Mouse (Mus musculus): ENCODE measurements around the gene Gucy2e. TPM values are rescaled to one million over a fixed set of nuclear protein-coding genes. Genes with fewer than 3 reads are reported as not detected.

Gucy2e gene
- polyA plus RNA-seq, 2 experiments = 0.12 to 0.14 TPM

DNA sequence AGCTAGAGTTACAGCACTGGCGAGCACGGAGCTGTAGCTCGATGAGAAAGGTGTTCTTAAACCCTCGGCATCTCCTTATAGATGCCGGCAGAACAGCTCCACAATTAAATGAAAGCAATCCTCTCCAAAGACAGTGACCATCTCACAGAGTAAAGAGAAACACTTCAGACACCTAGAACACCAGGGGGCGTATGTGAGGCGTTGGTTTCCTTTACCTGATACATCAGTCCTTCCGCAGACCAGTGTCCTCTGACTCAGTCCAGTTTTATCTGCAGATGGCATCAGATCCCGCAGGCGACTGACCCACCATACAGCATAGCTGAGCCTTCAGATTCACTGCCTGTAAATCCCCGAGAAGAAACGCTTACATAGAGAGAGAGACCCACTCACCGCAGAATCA is 32.7 kb upstream of the Gucy2e start:
- Histone ChIP-seq H3K4me1 (ENCODE audit: control insufficient read depth, insufficient read depth, low read length) (no peaks in the 10 kb centered on the region), H3K27me3 (ENCODE audit: control insufficient read depth, insufficient read depth, low read length) (no peaks in the 10 kb centered on the region), H3K9me3 (ENCODE audit: control insufficient read depth, low read length) (no peaks in the 10 kb centered on the region), H3K36me3 (ENCODE audit: control insufficient read depth, insufficient read depth, low read length) (no peaks in the 10 kb centered on the region), H3K4me2 (replicated peaks; ENCODE audit: low read depth, low read length, severe bottlenecking) (no peak overlapping the region), H3K9ac (ENCODE audit: low read depth, low read length, severe bottlenecking) (no peak overlapping the region), H3K27ac (replicated peaks; ENCODE audit: low read depth, low read length) (no peak overlapping the region), H3K4me3 (replicated peaks; ENCODE audit: low read length) (no peak overlapping the region)
- ATAC-seq (ENCODE audit: low FRiP score, low read depth) (no peak), DNase-seq (ENCODE audit: low spot score) (peak; percentile 83)
- 18% methylated on average over 13 of the region's 13 CpGs for WGBS
- no peak for TF ChIP-seq POLR2A (IDR thresholded peaks at IDR 0.05; ENCODE audit: borderline replicate concordance, extremely low read depth, insufficient read depth, insufficient read length)

GRCm38 (mm10) chr11:69268100-69268499 is 31.3 kb upstream of the Gucy2e start:
- DNase-seq (ENCODE audit: low spot score) = no peak
- TF ChIP-seq POLR2A (IDR thresholded peaks at IDR 0.05; ENCODE audit: borderline replicate concordance, extremely low read depth, insufficient read depth, insufficient read length) = no peak
- H3K9ac ChIP-seq (ENCODE audit: low read depth, low read length, severe bottlenecking) = no peak overlapping the region

GRCm38 (mm10) chr11:69267341-69267740 is 30.5 kb upstream of the Gucy2e start:
- H3K4me1 ChIP-seq (ENCODE audit: control insufficient read depth, insufficient read depth, low read length) = no peaks in the 10 kb centered on the region
- ATAC-seq (ENCODE audit: low FRiP score, low read depth) = no peak
- 28% methylated on average over 7 of the region's 7 CpGs for WGBS
- no peak overlapping the region for H3K27ac ChIP-seq (replicated peaks; ENCODE audit: low read depth, low read length)
- no peak overlapping the region for H3K4me3 ChIP-seq (replicated peaks; ENCODE audit: low read length)
- no peak overlapping the region for H3K4me2 ChIP-seq (replicated peaks; ENCODE audit: low read depth, low read length, severe bottlenecking)
- H3K27me3 ChIP-seq (ENCODE audit: control insufficient read depth, insufficient read depth, low read length) = no peaks in the 10 kb centered on the region
- DNase-seq (ENCODE audit: low spot score) = no peak
- no peak for TF ChIP-seq POLR2A (IDR thresholded peaks at IDR 0.05; ENCODE audit: borderline replicate concordance, extremely low read depth, insufficient read depth, insufficient read length)
- no peak overlapping the region for H3K9ac ChIP-seq (ENCODE audit: low read depth, low read length, severe bottlenecking)
- no peaks in the 10 kb centered on the region for H3K9me3 ChIP-seq (ENCODE audit: control insufficient read depth, low read length)
- H3K36me3 ChIP-seq (ENCODE audit: control insufficient read depth, insufficient read depth, low read length) = no peaks in the 10 kb centered on the region

More at GRCm38 (mm10) chr11:69268100-69268499, 31.3 kb upstream of the Gucy2e start:
- Histone ChIP-seq H3K4me1 (ENCODE audit: control insufficient read depth, insufficient read depth, low read length) (no peaks in the 10 kb centered on the region), H3K27ac (replicated peaks; ENCODE audit: low read depth, low read length) (no peak overlapping the region), H3K27me3 (ENCODE audit: control insufficient read depth, insufficient read depth, low read length) (no peaks in the 10 kb centered on the region), H3K4me2 (replicated peaks; ENCODE audit: low read depth, low read length, severe bottlenecking) (no peak overlapping the region), H3K4me3 (replicated peaks; ENCODE audit: low read length) (no peak overlapping the region), H3K9me3 (ENCODE audit: control insufficient read depth, low read length) (no peaks in the 10 kb centered on the region), H3K36me3 (ENCODE audit: control insufficient read depth, insufficient read depth, low read length) (no peaks in the 10 kb centered on the region)
- ATAC-seq (ENCODE audit: low FRiP score, low read depth) = no peak
- 83% methylated on average over 13 of the region's 13 CpGs for WGBS

DNA sequence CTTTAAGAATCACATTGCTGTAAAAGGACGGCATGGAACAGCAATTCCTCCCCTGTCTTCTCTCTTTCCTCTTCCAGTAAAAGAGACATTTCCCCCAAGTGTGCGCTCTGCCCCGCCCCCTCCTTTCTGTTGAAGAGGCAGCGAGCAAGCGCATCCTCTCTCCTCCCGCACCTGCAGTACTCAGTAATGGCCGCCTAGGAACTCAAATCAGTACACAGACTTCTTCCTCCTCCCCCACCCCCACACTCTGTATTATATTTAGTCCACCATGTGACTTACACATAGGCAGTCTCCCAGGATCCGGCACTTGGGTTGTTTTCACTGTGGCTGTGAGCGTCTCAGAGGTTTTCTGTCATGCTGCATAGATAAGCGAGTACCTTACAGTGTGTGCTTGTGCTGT is 29.4 kb upstream of the Gucy2e start:
- 28% methylated on average over 10 of the region's 10 CpGs for WGBS
- Histone ChIP-seq H3K4me1 (ENCODE audit: control insufficient read depth, insufficient read depth, low read length) (no peaks in the 10 kb centered on the region), H3K4me2 (replicated peaks; ENCODE audit: low read depth, low read length, severe bottlenecking) (0 out of 2 replicates have a peak overlapping the region, but pooled peaks have one; percentile 8), H3K27me3 (ENCODE audit: control insufficient read depth, insufficient read depth, low read length) (no peaks in the 10 kb centered on the region), H3K36me3 (ENCODE audit: control insufficient read depth, insufficient read depth, low read length) (no peaks in the 10 kb centered on the region), H3K4me3 (replicated peaks; ENCODE audit: low read length) (no peak overlapping the region), H3K27ac (replicated peaks; ENCODE audit: low read depth, low read length) (no peak overlapping the region), H3K9ac (ENCODE audit: low read depth, low read length, severe bottlenecking) (no peak overlapping the region), H3K9me3 (ENCODE audit: control insufficient read depth, low read length) (no peaks in the 10 kb centered on the region)
- DNase-seq (ENCODE audit: low spot score) = peak; percentile 17
- no peak for TF ChIP-seq POLR2A (IDR thresholded peaks at IDR 0.05; ENCODE audit: borderline replicate concordance, extremely low read depth, insufficient read depth, insufficient read length)
- ATAC-seq (ENCODE audit: low FRiP score, low read depth) = peak; percentile 47; the same call in 1 of the 2 replicates

DNA sequence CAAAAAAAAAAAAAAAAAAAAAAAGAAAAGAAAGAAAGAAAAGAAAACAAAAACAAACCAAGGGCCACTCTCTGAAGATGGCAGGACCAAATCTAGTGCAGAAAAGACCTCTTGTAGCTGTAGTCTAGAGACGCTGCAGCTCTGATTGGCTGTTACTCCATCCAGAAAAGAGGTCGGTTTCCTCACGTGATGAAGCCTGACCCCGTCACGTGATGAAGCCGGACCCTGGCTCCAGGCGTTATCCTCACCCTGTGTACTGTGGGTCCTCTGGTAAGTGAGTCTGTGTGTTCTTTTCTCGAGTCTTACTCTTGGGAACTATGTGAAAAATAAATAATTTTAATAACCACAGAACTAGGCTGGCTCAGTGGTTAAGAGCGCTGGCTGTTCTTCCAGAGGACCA is 28.6 kb upstream of the Gucy2e start:
- WGBS = 64% methylated on average over 9 of the region's 9 CpGs
- no peak for ATAC-seq (ENCODE audit: low FRiP score, low read depth)

DNA sequence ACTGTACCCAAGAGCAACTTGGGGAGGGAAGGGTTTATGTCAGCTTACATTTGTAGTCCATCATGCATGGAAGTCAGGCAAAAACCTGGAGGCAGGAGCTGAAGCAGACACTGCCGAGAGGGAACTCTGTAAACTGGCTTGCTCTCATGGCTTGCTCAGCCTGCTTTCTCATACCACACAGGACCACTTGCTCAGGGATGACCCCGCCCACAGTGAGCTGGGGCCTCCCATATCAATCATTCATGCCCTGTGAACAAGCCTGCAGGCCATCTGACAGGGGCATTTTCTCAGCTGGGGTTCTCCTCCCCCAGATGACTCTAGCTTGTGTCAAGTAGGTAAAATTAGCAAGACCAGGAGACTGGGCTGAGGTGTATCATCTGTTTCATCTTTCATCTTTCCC is 27.4 kb upstream of the Gucy2e start:
- H3K9me3 ChIP-seq (ENCODE audit: control insufficient read depth, low read length) = no peaks in the 10 kb centered on the region
- no peaks in the 10 kb centered on the region for H3K36me3 ChIP-seq (ENCODE audit: control insufficient read depth, insufficient read depth, low read length)
- ATAC-seq (ENCODE audit: low FRiP score, low read depth) (no peak), DNase-seq (ENCODE audit: low spot score) (no peak)
- no peaks in the 10 kb centered on the region for H3K27me3 ChIP-seq (ENCODE audit: control insufficient read depth, insufficient read depth, low read length)
- no peak overlapping the region for H3K27ac ChIP-seq (replicated peaks; ENCODE audit: low read depth, low read length)
- H3K4me1 ChIP-seq (ENCODE audit: control insufficient read depth, insufficient read depth, low read length) = no peaks in the 10 kb centered on the region
- WGBS = 41% methylated on average over 2 of the region's 2 CpGs
- no peak overlapping the region for H3K4me2 ChIP-seq (replicated peaks; ENCODE audit: low read depth, low read length, severe bottlenecking)
- no peak for TF ChIP-seq POLR2A (IDR thresholded peaks at IDR 0.05; ENCODE audit: borderline replicate concordance, extremely low read depth, insufficient read depth, insufficient read length)
- H3K9ac ChIP-seq (ENCODE audit: low read depth, low read length, severe bottlenecking) = no peak overlapping the region
- H3K4me3 ChIP-seq (replicated peaks; ENCODE audit: low read length) = no peak overlapping the region

More for the DNA sequence above, 28.6 kb upstream of the Gucy2e start:
- H3K27ac ChIP-seq (replicated peaks; ENCODE audit: low read depth, low read length) = no peak overlapping the region
- H3K4me3 ChIP-seq (replicated peaks; ENCODE audit: low read length) = no peak overlapping the region
- no peaks in the 10 kb centered on the region for H3K27me3 ChIP-seq (ENCODE audit: control insufficient read depth, insufficient read depth, low read length)
- no peaks in the 10 kb centered on the region for H3K4me1 ChIP-seq (ENCODE audit: control insufficient read depth, insufficient read depth, low read length)
- no peak for TF ChIP-seq POLR2A (IDR thresholded peaks at IDR 0.05; ENCODE audit: borderline replicate concordance, extremely low read depth, insufficient read depth, insufficient read length)
- no peak overlapping the region for H3K9ac ChIP-seq (ENCODE audit: low read depth, low read length, severe bottlenecking)
- H3K36me3 ChIP-seq (ENCODE audit: control insufficient read depth, insufficient read depth, low read length) = no peaks in the 10 kb centered on the region
- no peak overlapping the region for H3K4me2 ChIP-seq (replicated peaks; ENCODE audit: low read depth, low read length, severe bottlenecking)
- H3K9me3 ChIP-seq (ENCODE audit: control insufficient read depth, low read length) = no peaks in the 10 kb centered on the region
- no peak for DNase-seq (ENCODE audit: low spot score)

Measured in limb, embryonic 14.5 days (tissue).